Mouse (Mus musculus) midbrain, embryonic 11.5 days (tissue): ENCODE measurements at regions not wholly inside any gene's neighbourhood (a gene's known extent, or its start where the extent isn't known, plus 50 kb on each side); places are given as distances from the start of the nearest gene placed in this dataset.
A peak's percentile ranks its signal among the peaks of the same experiment; 100 is the strongest.

Experiments used
- ATAC-seq: fragments of 200-750 bp; cut with Nextera tagmentation; 2 replicates; pipeline ENCODE4 v1.8.0; 2017; ENCODE audit warnings: moderate TSS enrichment, moderate library complexity; ENCODE audit not compliant: low FRiP score
- DNase-seq: peaks from one replicate; pipeline ENCODE4 v3.0.0; 2015; ENCODE audit warnings: low spot score; ENCODE audit errors: missing footprints
- H3K27ac ChIP-seq: fragments of 300-500 bp; sonication (generic); 2 replicates; pipeline ENCODE4 v1.5.1; 2014; ENCODE audit warnings: low read depth, low read length
- H3K27me3 ChIP-seq: fragments of 300-500 bp; sonication (generic); 2 replicates; pipeline ENCODE4 v1.6.1; 2014; ENCODE audit warnings: mild to moderate bottlenecking, low read length, moderate library complexity, mixed read lengths; ENCODE audit not compliant: control insufficient read depth, insufficient read depth
- H3K36me3 ChIP-seq: fragments of 300-500 bp; sonication (generic); 2 replicates; pipeline ENCODE4 v1.6.1; 2014; ENCODE audit warnings: mild to moderate bottlenecking, low read length, moderate library complexity, mixed read lengths; ENCODE audit not compliant: control insufficient read depth, insufficient read depth
- H3K4me1 ChIP-seq: fragments of 300-500 bp; sonication (generic); 2 replicates; pipeline ENCODE4 v1.6.1; 2014; ENCODE audit warnings: low read length; ENCODE audit not compliant: control insufficient read depth, insufficient read depth
- H3K4me2 ChIP-seq: fragments of 300-500 bp; sonication (generic); 2 replicates; pipeline ENCODE4 v1.6.1; 2014; ENCODE audit warnings: mild to moderate bottlenecking, moderate library complexity
- H3K4me3 ChIP-seq: fragments of 300-500 bp; sonication (generic); 2 replicates; pipeline ENCODE4 v1.5.1; 2014; ENCODE audit warnings: low read depth, low read length
- H3K9ac ChIP-seq: fragments of 300-500 bp; sonication (generic); 2 replicates; pipeline ENCODE4 v1.6.1; 2014; ENCODE audit warnings: low read length
- H3K9me3 ChIP-seq: fragments of 300-500 bp; sonication (generic); 2 replicates; pipeline ENCODE4 v1.6.1; 2016; ENCODE audit warnings: low read length; ENCODE audit not compliant: control insufficient read depth
- WGBS: fragments of 180-500 bp; shearing (Covaris S2); extraction: QIAGEN DNeasy Blood & Tissue Kit; methylation state at CpG from one replicate; pipeline ENCODE4 v1.1.7; 2014; 5-methylcytosine and 5-hydroxymethylcytosine counted together

DNA sequence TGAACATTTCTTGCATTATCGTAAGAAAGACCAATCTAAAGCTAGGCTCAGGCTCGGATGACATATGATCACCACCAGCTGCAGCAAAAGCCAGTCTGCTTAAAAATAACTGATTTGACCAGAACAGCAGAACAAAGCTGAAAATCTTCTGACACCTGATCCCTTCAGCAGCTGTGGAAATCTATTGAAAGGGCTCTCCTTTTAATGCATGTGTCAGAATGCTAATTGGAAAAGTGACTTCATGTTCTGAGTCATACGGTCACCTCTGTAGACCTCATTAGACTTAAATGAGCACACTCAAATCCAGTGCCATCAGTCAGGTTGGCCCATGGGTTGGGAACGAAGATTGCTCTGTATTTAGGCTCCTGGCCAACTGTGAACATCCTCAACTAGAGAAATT lies 444.9 kb downstream of the Etv1 start:
- H3K36me3 ChIP-seq, result no peaks in the 10 kb centered on the region
- no peaks in the 10 kb centered on the region for H3K9me3 ChIP-seq
- H3K9ac ChIP-seq, result no peak overlapping the region
- H3K27ac ChIP-seq, result no peak overlapping the region
- ATAC-seq, result peak; percentile 58; the same call in 1 of the 2 replicates
- no peak overlapping the region for H3K4me3 ChIP-seq
- H3K4me2 ChIP-seq, result no peak overlapping the region
- no peak for DNase-seq
- H3K27me3 ChIP-seq, result no peaks in the 10 kb centered on the region
- WGBS, result 56% methylated on average over 4 of the region's 4 CpGs
- no peaks in the 10 kb centered on the region for H3K4me1 ChIP-seq

DNA sequence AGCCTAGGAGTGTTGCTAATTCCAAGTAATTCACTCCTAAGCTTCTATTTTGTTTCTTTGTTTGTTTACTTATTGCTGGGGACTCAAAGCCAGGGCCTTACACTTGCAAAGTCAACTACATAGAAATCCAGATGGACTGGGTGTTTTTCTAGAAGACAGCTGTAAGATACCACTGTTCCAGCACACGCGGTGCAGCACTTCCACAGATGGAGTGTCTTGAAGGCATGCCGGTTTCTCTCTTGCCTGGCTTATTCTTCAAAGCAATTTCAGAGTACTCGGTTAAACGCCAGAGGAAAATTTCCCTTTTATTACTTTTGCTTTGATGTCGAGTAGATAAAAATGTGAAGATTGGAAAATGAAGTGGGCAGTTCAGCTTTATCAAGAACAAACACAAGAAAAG lies 477.4 kb downstream of the Etv1 start:
- no peak for ATAC-seq
- WGBS, result 87% methylated on average over 6 of the region's 6 CpGs

DNA sequence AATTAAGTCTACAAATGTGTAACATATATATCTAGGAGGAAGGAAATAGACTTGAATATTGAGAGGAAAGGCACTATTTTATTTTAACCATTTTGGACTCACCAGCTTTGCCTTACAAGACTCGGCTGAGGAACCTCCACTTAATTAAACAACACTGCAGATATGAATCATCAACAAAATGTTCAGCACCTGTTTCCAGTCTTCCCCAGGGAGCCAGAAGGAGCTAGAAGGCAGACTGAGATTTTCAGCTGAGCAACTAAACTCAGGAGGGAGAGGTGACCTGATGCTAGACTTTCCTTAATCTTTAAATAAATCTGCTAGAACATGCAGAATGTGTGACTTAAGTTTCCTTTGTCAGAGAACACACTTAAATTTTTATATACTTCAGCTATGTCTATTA lies 478.4 kb downstream of the Etv1 start:
- Histone ChIP-seq H3K9ac (no peak overlapping the region), H3K9me3 (no peaks in the 10 kb centered on the region), H3K4me3 (no peak overlapping the region), H3K36me3 (no peaks in the 10 kb centered on the region), H3K4me2 (no peak overlapping the region), H3K4me1 (no peaks in the 10 kb centered on the region), H3K27ac (no peak overlapping the region), H3K27me3 (no peaks in the 10 kb centered on the region)
- no peak for ATAC-seq
- DNase-seq, result no peak
- 76% methylated on average over 1 of the region's 1 CpGs for WGBS

More for the DNA sequence above, 477.4 kb downstream of the Etv1 start:
- no peak for DNase-seq
- no peaks in the 10 kb centered on the region for H3K27me3 ChIP-seq
- H3K4me3 ChIP-seq, result no peak overlapping the region
- H3K9me3 ChIP-seq, result no peaks in the 10 kb centered on the region
- H3K4me2 ChIP-seq, result no peak overlapping the region
- H3K27ac ChIP-seq, result no peak overlapping the region
- H3K4me1 ChIP-seq, result no peaks in the 10 kb centered on the region
- no peak overlapping the region for H3K9ac ChIP-seq
- no peaks in the 10 kb centered on the region for H3K36me3 ChIP-seq

DNA sequence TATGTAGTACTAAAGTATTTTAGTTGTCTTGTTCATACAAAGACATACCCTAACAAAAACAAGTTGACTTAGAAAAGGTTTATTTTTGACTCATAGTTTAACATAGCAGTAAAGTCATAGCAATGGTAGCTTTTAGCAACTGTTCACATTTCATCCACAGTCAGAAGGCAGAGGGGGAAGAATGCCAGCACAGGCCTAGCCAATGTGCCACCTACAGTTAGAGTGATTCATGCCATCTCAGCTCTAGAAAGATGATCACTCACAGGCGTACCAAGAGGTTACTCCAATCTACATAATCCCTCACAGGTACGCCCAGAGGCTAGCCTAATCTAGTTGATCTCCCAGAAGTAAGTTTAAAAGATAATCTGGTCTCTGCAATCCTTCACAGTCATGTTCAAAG lies 510.5 kb downstream of the Etv1 start:
- DNase-seq, result no peak
- Histone ChIP-seq H3K36me3 (no peaks in the 10 kb centered on the region), H3K4me1 (no peaks in the 10 kb centered on the region), H3K27me3 (no peaks in the 10 kb centered on the region), H3K4me3 (no peak overlapping the region), H3K4me2 (no peak overlapping the region), H3K9ac (no peak overlapping the region), H3K27ac (no peak overlapping the region), H3K9me3 (no peaks in the 10 kb centered on the region)
- no peak for ATAC-seq
- WGBS, result 75% methylated on average over 2 of the region's 2 CpGs

DNA sequence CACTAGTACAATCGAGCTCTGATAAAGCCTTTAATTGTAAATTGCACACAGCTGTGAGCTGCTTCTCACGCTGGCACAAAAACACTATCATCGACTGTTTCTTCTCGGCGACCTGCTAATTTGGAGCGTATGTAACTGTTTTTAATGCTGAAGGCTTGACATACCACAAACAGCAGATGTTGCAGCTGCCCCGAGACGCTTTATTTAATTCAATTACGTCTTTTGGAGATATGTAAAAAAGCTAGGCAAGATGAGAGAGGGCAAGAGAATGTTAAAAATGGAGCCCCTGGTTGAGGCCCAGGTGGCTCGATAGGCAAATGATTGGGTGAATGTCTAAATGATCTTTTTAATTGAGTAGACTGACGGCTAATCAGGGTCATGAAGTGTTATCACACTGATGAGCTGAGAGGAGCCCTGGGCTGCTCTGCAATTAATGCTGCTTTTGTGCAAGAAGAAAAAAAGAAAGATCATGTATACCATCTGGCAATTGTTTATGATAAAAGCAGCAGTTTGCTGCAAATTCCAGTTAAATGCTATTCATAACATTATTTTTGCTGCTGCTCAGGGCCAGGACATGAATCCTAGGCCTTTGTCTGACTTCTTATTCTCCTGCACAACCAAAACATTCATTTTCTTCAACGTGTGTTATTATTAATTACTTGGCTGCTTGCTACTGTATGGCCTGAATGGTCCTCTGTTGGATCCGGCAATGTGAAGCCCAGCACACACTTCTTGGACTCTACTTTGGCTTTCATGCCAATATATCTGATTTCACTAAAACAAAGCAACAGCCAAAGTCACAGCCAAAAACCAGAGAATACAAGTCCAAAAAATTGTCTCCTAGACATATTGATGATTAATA lies 522.4 kb downstream of the Etv1 start:
- no peak overlapping the region for H3K4me3 ChIP-seq
- no peak overlapping the region for H3K9ac ChIP-seq
- H3K27me3 ChIP-seq, result no peaks in the 10 kb centered on the region
- no peak overlapping the region for H3K4me2 ChIP-seq
- peak; percentile 79 for ATAC-seq
- H3K36me3 ChIP-seq, result no peaks in the 10 kb centered on the region
- DNase-seq, result no peak
- no peaks in the 10 kb centered on the region for H3K4me1 ChIP-seq
- H3K9me3 ChIP-seq, result no peaks in the 10 kb centered on the region
- WGBS, result 64% methylated on average over 13 of the region's 13 CpGs
- H3K27ac ChIP-seq, result no peak overlapping the region

DNA sequence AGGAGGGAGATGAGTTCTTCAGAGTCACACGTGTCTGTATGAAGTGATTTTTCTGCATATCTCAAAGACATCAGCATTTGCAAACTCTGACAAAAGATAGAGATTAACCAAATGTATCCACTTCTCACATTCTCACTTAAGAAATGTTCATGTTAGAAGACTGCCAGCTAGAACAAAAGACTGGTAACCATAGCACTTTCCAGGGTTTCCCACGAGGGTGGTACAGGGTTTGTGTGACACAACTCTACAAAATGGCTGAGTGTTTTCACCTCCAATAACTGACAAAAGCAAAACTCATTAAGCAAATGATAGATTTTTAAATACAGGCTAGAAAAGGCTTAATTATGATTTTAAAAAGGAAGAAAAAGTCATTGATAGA lies 523.0 kb downstream of the Etv1 start:
- H3K36me3 ChIP-seq, result no peaks in the 10 kb centered on the region
- no peaks in the 10 kb centered on the region for H3K9me3 ChIP-seq
- no peak for ATAC-seq
- no peak for DNase-seq
- no peaks in the 10 kb centered on the region for H3K27me3 ChIP-seq
- no peak overlapping the region for H3K4me2 ChIP-seq
- WGBS, result 73% methylated on average over 2 of the region's 2 CpGs
- no peaks in the 10 kb centered on the region for H3K4me1 ChIP-seq
- H3K27ac ChIP-seq, result no peak overlapping the region
- H3K9ac ChIP-seq, result no peak overlapping the region
- H3K4me3 ChIP-seq, result no peak overlapping the region

DNA sequence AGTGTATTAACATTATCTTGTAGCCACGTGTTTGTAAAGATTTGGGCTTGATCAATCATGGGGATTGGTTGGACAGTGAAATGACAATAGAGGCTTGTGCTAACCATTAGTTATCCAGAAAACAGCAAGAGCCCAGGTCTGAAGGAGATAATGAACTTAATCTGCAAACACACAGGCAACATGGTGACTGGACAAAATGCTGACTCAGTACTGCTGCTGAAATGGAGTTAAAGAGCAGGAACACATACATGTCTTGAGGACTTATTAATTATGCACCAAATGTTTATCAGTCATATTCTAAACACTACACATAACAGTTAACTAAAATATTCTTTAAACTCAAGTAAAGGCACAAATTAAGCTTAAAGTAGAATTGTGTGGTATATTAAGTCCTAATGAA lies 528.6 kb downstream of the Etv1 start:
- H3K27me3 ChIP-seq, result no peaks in the 10 kb centered on the region
- WGBS, result 79% methylated on average over 1 of the region's 1 CpGs

DNA sequence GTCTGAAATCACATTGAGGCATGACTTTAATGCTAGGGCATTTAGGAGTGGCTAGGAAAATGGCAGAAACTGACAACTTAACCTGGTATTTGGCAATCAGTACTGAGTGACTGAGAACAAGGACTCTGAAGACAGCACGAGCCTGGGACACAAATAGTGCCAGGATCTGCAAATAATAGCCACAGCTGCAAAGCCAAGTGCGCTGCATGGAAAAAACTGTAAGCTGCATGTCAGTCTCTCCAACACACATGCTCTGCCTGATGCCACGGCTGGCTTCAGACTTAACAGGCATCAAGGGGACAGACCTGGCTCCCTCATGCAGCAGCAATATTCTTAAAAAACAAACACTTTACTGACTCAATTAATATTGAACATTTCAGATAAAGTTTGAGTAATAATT lies 530.7 kb downstream of the Etv1 start:
- no peaks in the 10 kb centered on the region for H3K4me1 ChIP-seq
- ATAC-seq, result no peak
- no peak for DNase-seq
- H3K4me2 ChIP-seq, result no peak overlapping the region
- no peak overlapping the region for H3K9ac ChIP-seq
- H3K36me3 ChIP-seq, result no peaks in the 10 kb centered on the region
- H3K27ac ChIP-seq, result no peak overlapping the region
- 80% methylated on average over 3 of the region's 3 CpGs for WGBS
- no peak overlapping the region for H3K4me3 ChIP-seq
- no peaks in the 10 kb centered on the region for H3K27me3 ChIP-seq
- no peaks in the 10 kb centered on the region for H3K9me3 ChIP-seq

More for the DNA sequence above, 528.6 kb downstream of the Etv1 start:
- DNase-seq (no peak), ATAC-seq (no peak)
- H3K27ac ChIP-seq, result no peak overlapping the region
- H3K9me3 ChIP-seq, result no peaks in the 10 kb centered on the region
- H3K4me3 ChIP-seq, result no peak overlapping the region
- H3K4me1 ChIP-seq, result no peaks in the 10 kb centered on the region
- H3K36me3 ChIP-seq, result no peaks in the 10 kb centered on the region
- no peak overlapping the region for H3K4me2 ChIP-seq
- no peak overlapping the region for H3K9ac ChIP-seq

DNA sequence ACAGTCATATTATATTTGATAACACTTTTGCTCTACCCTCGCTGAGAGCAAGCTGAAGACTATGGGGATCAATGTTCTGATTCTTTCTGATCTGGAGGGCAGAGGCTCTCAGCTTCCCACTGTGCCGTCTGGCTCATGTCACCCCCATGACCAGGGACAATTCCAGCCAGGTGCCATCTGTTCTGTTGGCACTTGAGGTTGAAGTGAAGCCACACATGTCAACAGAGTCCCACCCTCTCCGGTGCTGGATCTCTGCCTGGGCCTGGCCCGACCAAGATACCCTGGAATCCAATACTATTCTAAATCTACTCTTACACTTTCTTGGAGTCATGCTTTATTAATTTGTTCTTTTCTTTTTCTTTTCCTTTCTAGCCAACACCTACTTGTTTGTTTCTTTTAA lies 538.0 kb downstream of the Etv1 start:
- WGBS, result 89% methylated on average over 4 of the region's 4 CpGs
- Histone ChIP-seq H3K4me3 (no peak overlapping the region), H3K9ac (no peak overlapping the region), H3K36me3 (no peaks in the 10 kb centered on the region), H3K27ac (no peak overlapping the region), H3K27me3 (no peaks in the 10 kb centered on the region), H3K4me2 (no peak overlapping the region), H3K4me1 (no peaks in the 10 kb centered on the region), H3K9me3 (no peaks in the 10 kb centered on the region)
- DNase-seq (no peak), ATAC-seq (no peak)
